Mouse (Mus musculus): ENCODE data around the gene Vamp5. TPM values are rescaled to one million over a fixed set of nuclear protein-coding genes. Genes with fewer than 3 reads are reported as not detected.

Gene Vamp5
- polyA plus RNA-seq, 1 experiment, result 12.2 TPM

DNA sequence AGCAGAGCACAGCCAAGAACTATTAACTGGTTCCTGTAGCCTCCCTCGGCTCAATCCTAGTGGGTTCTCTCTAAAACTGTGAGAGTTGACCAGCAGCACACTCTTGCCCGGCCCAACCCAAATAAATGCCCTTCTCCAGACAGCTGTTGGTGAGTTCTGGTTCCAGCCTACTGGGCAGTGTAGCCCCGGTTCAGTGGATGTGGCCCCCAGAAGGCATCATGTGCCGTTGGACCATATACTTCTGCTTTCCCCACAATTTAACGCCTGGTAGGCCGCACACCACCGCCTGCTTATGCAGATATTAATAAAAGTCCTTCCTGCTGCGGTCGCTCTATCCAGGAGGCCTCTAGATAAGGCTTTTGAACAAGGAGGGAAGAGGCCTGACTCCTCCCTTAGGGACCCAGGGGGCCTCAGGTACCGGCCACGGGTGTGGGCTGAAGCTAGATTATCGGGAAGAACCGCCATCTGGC lies 9.2 kb upstream of the Vamp5 start:
- TF ChIP-seq CTCF (IDR thresholded peaks at IDR 0.05; ENCODE audit: borderline replicate concordance, extremely low read depth, insufficient read depth, insufficient read length), result no peak
- DNase-seq (ENCODE audit: low read depth), result no peak

- TF ChIP-seq POLR2A (IDR thresholded peaks at IDR 0.05; ENCODE audit: borderline replicate concordance, extremely low read depth, insufficient read depth, insufficient read length, poor library complexity, severe bottlenecking) (no peak), CTCF (IDR thresholded peaks at IDR 0.05; ENCODE audit: borderline replicate concordance, extremely low read depth, insufficient read depth, insufficient read length) (no peak)
- DNase-seq (ENCODE audit: low read depth), result no peak
These were observed 8.6 kb upstream of the Vamp5 start for GRCm38 (mm10) chr6:72388791-72389329.

GRCm38 (mm10) chr6:72388266-72388665 lies 8.0 kb upstream of the Vamp5 start:
- no peak for DNase-seq (ENCODE audit: low read depth)
- TF ChIP-seq CTCF (IDR thresholded peaks at IDR 0.05; ENCODE audit: borderline replicate concordance, extremely low read depth, insufficient read depth, insufficient read length), result no peak
- TF ChIP-seq POLR2A (IDR thresholded peaks at IDR 0.05; ENCODE audit: borderline replicate concordance, extremely low read depth, insufficient read depth, insufficient read length, poor library complexity, severe bottlenecking), result no peak

DNA sequence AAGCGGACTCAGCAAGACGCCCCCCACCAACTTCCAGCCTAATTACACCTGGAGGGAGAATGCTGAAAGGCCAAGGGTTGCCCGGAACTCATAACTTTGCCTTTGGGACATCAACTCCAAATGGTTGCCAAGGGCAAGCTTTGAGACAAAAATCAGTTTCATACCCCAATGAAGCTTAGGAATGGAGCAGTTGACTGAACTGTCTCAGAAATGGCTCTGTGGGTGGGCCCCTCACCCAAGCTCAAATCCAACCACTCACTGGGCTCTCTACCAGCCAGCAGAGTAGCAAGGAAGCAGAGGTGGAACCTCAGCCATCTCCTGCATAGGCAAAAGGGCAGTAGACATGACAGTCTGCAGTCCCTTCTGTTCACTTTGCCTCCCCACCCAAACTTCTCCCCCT lies 7.5 kb upstream of the Vamp5 start:
- DNase-seq (ENCODE audit: low read depth), result no peak
- TF ChIP-seq CTCF (IDR thresholded peaks at IDR 0.05; ENCODE audit: borderline replicate concordance, extremely low read depth, insufficient read depth, insufficient read length) (no peak), POLR2A (IDR thresholded peaks at IDR 0.05; ENCODE audit: borderline replicate concordance, extremely low read depth, insufficient read depth, insufficient read length, poor library complexity, severe bottlenecking) (no peak)

DNA sequence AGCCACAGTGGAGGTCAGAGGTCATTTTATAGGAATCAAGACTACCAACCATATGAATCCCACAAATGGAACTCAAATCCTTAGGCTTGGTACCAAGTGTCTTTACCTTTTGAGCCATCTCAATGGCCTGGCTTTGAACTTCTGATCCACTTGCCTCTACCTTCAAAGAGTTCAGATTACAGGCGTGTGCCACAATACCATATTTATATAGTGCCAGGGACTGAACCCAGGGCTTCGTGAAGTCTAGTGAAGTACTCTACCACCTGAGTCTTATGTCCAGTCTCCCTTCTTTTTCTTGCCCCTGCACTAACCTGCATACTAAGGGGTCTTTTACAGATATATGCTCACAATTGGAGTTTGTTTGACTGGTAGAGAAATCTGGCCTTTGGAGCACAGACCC lies 6.3 kb upstream of the Vamp5 start:
- no peak for TF ChIP-seq POLR2A (IDR thresholded peaks at IDR 0.05; ENCODE audit: borderline replicate concordance, extremely low read depth, insufficient read depth, insufficient read length, poor library complexity, severe bottlenecking)
- no peak for TF ChIP-seq CTCF (IDR thresholded peaks at IDR 0.05; ENCODE audit: borderline replicate concordance, extremely low read depth, insufficient read depth, insufficient read length)
- no peak for DNase-seq (ENCODE audit: low read depth)

GRCm38 (mm10) chr6:72385258-72385657 lies 5.0 kb upstream of the Vamp5 start:
- TF ChIP-seq CTCF (IDR thresholded peaks at IDR 0.05; ENCODE audit: borderline replicate concordance, extremely low read depth, insufficient read depth, insufficient read length) (no peak), POLR2A (IDR thresholded peaks at IDR 0.05; ENCODE audit: borderline replicate concordance, extremely low read depth, insufficient read depth, insufficient read length, poor library complexity, severe bottlenecking) (no peak)
- DNase-seq (ENCODE audit: low read depth), result no peak

- TF ChIP-seq POLR2A (IDR thresholded peaks at IDR 0.05; ENCODE audit: borderline replicate concordance, extremely low read depth, insufficient read depth, insufficient read length, poor library complexity, severe bottlenecking) (no peak), CTCF (IDR thresholded peaks at IDR 0.05; ENCODE audit: borderline replicate concordance, extremely low read depth, insufficient read depth, insufficient read length) (no peak)
These were observed 3.7 kb upstream of the Vamp5 start for GRCm38 (mm10) chr6:72383952-72384351.

DNA sequence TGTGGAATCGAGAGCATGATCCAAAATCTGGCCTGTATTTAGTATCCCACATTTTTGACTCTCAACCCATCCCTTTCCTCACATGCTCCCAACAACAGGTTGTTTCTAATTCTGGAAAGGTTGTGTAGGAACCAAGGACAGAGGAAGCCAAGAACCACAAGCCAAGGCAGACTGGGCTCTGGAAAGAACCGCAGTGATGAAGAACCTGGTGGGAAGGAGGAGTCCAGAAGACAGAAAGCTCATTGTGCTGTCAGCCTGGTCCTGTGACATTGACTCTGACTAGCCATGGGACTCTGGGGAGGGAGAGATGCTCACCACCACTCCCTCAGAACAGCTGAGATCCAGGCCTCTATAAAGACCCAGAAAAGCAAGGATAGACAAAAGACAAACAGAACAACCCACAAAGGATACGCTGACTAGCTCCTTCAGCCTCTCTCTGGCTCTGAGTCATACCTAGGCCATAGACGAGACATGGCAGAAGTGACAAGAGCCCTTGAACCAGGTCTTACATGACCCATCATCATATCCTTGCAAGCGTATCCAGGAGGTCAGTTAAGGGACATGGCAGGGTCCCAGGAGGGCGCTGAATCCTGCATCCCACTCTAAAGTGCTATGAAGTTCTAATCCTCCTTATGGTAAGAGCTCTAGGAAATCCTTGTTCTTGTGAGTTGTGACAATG lies 3.0 kb upstream of the Vamp5 start:
- TF ChIP-seq CTCF (IDR thresholded peaks at IDR 0.05; ENCODE audit: borderline replicate concordance, extremely low read depth, insufficient read depth, insufficient read length), result no peak
- no peak for TF ChIP-seq POLR2A (IDR thresholded peaks at IDR 0.05; ENCODE audit: borderline replicate concordance, extremely low read depth, insufficient read depth, insufficient read length, poor library complexity, severe bottlenecking)

More at GRCm38 (mm10) chr6:72383952-72384351, 3.7 kb upstream of the Vamp5 start:
- DNase-seq (ENCODE audit: low read depth), result no peak

DNA sequence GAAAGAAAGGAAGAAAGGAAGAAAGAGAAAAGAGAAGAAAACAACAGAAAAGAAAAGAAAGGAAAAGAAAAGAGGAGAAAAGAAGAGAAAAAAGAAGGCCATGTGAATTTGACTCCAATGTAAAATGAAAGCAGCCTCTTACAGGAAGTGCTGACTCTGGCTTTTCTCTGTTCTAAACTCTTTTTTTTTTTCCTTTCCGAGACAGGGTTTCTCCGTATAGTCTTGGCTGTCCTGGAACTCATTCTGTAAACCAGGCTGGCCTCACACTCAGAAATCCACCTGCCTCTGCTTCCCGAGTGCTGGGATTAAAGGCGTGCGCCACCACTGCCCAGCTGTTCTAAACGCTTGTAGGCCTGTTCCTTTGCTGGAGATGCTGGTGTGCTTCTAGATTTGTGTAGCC lies 2.2 kb upstream of the Vamp5 start:
- no peak for DNase-seq (ENCODE audit: low read depth)
- TF ChIP-seq CTCF (IDR thresholded peaks at IDR 0.05; ENCODE audit: borderline replicate concordance, extremely low read depth, insufficient read depth, insufficient read length) (no peak), POLR2A (IDR thresholded peaks at IDR 0.05; ENCODE audit: borderline replicate concordance, extremely low read depth, insufficient read depth, insufficient read length, poor library complexity, severe bottlenecking) (no peak)

More for the DNA sequence above, 3.0 kb upstream of the Vamp5 start:
- no peak for DNase-seq (ENCODE audit: low read depth)

DNA sequence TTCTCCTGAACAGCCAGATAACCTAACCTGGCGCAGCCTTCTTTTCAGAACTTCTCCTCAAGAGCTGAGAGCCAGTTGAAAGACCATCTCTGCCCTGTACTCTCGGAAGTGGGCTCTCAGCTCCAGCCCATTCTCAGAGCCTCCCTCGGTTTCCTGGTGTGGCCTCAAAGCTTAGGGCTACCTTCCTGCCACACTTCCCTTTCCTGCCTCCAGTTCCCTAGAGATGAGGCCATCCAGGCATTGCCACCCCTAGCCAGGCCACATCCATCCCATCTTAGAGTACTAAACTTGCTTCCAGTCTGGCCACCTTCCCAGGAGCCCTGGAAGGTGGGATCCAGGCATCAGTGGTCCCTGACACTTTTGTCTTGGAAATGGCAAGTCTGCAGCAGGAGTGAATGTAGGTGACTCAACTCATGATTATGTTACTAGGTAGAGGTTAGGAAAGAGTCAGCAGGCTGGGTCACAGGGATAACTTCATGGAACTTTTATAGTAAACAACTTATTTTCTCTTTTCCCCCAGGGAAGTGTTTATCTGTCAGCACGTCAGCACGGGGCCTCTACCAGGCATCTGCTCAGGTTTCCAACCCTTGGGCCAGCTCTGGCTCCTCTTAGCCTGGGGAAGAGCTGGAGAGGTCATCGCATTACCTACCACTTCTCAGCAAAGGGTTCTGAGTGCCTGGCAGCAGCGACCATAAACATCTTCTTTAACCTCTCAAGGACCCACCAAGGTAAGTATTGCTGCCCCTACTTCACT lies 714 bp downstream of the Vamp5 start:
- TF ChIP-seq POLR2A (IDR thresholded peaks at IDR 0.05; ENCODE audit: borderline replicate concordance, extremely low read depth, insufficient read depth, insufficient read length, poor library complexity, severe bottlenecking) (no peak), CTCF (IDR thresholded peaks at IDR 0.05; ENCODE audit: borderline replicate concordance, extremely low read depth, insufficient read depth, insufficient read length) (no peak)
- DNase-seq (ENCODE audit: low read depth), result no peak

- DNase-seq (ENCODE audit: low read depth), result no peak
- TF ChIP-seq CTCF (IDR thresholded peaks at IDR 0.05; ENCODE audit: borderline replicate concordance, extremely low read depth, insufficient read depth, insufficient read length), result no peak
- no peak for TF ChIP-seq POLR2A (IDR thresholded peaks at IDR 0.05; ENCODE audit: borderline replicate concordance, extremely low read depth, insufficient read depth, insufficient read length, poor library complexity, severe bottlenecking)
These were observed 1.6 kb downstream of the Vamp5 start for GRCm38 (mm10) chr6:72378510-72379234.

All from brain, embryonic 14.5 days (tissue).